Mouse (Mus musculus): ENCODE measurements around the gene Angptl2.
A peak's percentile ranks its signal among the peaks of the same experiment; 100 is the strongest.

Gene Angptl2

GRCm38 (mm10) chr2:33272665-33273439, 57.0 kb downstream of the Angptl2 start:
- peak; percentile 40 for DNase-seq

DNA sequence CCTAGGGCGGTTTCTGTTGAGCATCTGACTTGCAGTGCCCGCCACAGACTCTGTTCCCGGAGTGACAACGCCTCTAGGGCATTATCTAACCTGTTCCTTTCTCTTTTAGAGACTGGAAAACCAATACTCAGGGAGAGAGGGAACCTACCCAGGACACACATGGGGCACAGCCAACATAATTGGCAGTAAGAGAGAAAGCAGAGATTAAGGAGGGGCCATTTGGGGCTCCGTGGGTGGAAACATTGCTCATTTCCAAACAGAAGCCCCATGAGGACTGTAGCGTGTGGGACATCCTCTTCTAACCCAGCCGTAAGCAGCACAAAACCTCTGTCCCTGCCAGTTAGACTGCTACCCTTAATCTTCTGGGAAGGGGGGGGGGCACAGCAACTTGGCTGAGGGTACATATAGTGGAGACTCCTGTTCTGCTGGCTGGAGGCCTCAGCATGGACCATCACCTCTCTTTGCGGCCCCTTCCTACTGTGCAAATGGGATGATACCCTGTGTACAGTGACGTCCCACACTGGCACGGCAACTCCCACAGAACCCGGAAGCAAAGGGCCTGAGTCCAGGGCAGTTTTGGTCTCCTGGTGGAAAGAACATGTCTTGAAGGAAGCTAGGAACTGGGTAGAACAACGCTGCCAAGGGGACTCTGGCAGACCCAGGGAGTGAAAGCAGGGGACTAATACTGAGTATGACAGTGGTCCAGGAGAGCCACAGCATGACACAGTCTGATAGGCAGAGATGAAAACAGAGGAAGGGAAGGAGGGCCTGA, 59.0 kb downstream of the Angptl2 start:
- DNase-seq = no peak

GRCm38 (mm10) chr2:33279758-33280157, 63.9 kb downstream of the Angptl2 start:
- no peak for DNase-seq

- no peak for DNase-seq
Measured at GRCm38 (mm10) chr2:33280525-33280924, 64.7 kb downstream of the Angptl2 start.

GRCm38 (mm10) chr2:33281807-33282206, 65.9 kb downstream of the Angptl2 start:
- peak; percentile 57 for DNase-seq

DNA sequence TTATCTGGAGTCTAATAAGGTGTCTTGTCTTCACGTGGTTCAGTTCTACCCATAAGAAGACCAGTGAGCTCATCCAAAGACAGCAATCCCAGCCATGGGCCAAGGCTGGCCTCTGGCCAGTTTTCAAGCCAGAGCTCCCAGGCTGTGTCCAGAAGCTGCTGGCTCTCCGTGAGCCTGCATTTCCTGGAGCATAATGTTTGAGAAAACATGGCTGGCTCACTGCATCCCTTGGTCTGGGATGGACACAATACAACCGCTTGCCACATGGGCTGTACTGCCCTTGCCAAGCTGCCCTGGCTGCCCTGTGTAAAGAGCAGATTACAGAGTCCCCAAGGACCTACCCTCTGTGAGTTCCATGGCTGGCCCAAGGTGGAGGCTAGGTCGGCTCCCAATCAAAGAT, 67.0 kb downstream of the Angptl2 start:
- peak; percentile 56 for DNase-seq

DNA sequence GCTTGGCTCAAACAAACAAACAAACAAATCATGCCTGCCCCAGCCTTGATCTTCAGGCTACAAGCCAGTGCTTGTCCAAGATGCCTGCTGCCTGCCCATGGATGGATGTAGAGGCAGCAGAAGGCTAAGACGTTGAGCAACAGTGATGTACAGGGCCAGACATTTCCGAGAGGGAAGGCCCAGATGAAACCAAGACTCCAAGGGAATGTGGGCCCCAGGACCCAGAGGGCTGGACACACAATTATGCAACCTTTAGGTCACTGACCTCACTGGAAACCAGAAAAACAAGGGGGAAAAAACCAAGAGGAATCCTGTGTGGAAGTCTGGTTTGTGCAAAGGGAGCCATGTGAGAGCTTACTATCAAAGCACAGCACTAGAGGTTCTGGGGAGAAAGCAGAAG, 67.8 kb downstream of the Angptl2 start:
- peak; percentile 26 for DNase-seq

DNA sequence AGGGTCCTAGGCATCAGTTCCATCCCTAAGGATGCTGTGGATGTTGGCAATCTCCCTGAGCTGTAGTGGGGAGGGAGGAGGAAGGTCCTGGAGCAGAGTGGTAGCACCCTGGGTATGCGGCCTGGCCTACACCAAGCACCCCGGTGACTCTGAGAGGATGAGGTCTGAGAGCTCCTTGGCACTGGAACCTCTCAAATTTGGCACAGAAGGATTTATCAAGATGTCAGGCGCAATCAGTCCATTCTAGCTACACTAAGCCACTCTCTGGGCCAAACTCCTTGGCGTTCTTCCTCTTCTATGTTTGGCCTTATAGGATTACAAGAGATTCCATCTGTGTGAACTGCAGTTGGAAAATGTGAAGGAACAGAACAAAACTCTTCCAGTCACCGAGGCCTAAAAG, 73.0 kb downstream of the Angptl2 start:
- DNase-seq = no peak

GRCm38 (mm10) chr2:33290491-33290890, 74.6 kb downstream of the Angptl2 start:
- no peak for DNase-seq

- DNase-seq = no peak
Measured at GRCm38 (mm10) chr2:33292057-33292456, 76.2 kb downstream of the Angptl2 start.

- no peak for DNase-seq
Measured at GRCm38 (mm10) chr2:33295115-33295514, 79.2 kb downstream of the Angptl2 start.

All from lung, postnatal 36 days (tissue).